Mouse (Mus musculus): ENCODE results near the gene Ccpg1. TPM values are rescaled to one million over a fixed set of nuclear protein-coding genes. Genes with fewer than 3 reads are reported as not detected.

The Ccpg1 gene
- total RNA-seq, 2 experiments from 2014 or later = 6.8 to 19.4 TPM

GRCm38 (mm10) chr9:72988706-72989105, 3.5 kb downstream of the Ccpg1 start:
- no peak for ATAC-seq (replicated peaks; ENCODE audit: low FRiP score, low TSS enrichment, poor library complexity, severe bottlenecking)

GRCm38 (mm10) chr9:72991420-72991819, 6.2 kb downstream of the Ccpg1 start:
- ATAC-seq (replicated peaks; ENCODE audit: low FRiP score, low TSS enrichment, poor library complexity, severe bottlenecking) = no peak

GRCm38 (mm10) chr9:72992576-72992975, 7.3 kb downstream of the Ccpg1 start:
- no peak for ATAC-seq (replicated peaks; ENCODE audit: low FRiP score, low TSS enrichment, poor library complexity, severe bottlenecking)

- no peak for ATAC-seq (replicated peaks; ENCODE audit: low FRiP score, low TSS enrichment, poor library complexity, severe bottlenecking)
These were observed 10.9 kb downstream of the Ccpg1 start for GRCm38 (mm10) chr9:72996167-72996566.

DNA sequence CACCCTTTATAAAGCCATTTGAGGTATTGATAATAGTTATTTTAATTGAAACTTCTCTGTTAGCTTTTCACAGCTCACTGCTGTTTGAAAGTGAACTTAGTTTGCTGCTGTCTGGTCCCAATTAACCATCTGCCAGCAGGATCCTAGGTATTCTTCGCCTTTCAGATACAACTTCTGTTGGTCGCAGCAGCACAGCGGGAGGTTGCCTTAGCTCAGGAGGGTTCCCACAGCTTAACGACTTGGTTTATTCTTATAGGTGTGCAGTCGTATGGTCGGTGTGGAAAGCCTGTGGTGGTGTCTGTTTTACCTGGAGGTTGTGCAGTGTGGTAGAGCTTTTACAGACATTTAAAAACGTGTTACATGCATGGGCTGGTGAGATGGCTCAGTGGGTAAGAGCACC, 11.6 kb downstream of the Ccpg1 start:
- ATAC-seq (replicated peaks; ENCODE audit: low FRiP score, low TSS enrichment, poor library complexity, severe bottlenecking) = no peak

DNA sequence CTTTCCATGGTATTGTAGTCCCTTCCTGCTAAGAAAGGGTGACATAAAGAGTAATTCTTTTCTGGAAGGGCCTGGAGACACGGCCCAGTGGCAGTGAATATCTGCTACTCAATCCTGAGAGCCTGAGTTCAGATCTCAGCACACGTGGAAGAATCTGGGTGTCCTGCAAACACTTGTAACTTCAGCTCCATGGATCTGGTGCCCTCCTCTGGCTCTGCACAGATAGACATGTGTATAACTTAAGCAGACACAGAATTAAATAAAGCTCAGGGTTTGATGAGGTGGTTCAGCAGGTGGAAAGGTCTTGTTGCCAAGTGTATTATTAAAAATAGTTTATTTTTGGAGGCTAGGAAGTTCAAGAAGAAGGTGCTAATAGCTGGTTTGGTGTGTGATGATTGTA, 15.3 kb downstream of the Ccpg1 start:
- ATAC-seq (replicated peaks; ENCODE audit: low FRiP score, low TSS enrichment, poor library complexity, severe bottlenecking) = no peak

DNA sequence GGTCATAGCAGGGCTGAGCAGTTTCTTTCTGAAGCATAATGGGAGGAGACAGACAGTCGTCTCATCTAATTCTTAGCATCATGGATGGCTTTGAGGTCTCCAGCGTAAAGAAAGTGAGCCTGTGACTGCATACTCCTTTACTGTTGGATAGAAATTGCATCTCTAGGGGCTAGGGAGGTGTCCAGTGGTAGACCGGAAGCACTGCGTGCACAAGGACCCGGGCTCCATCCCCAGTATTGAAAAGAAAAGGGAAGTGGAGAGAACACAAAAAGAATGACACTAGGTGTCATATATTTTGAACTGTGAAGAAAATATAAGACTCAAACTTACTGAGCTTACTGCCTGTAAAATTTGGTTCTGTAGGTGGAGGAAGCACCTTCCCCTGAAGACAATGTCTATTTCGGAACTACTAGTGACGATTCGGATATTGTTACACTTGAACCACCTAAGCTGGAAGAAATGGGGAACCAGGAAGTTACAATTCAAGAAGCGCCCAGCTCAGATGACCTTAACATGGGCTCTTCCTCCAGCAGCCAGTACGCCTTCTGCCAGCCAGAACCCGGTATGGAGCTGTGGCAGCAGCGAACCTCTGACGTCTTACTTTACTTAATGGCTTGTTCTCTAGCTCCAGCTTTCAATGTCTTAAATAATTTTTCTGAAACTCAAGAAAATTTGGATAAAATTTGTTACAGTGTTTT, 16.2 kb downstream of the Ccpg1 start:
- ATAC-seq (replicated peaks; ENCODE audit: low FRiP score, low TSS enrichment, poor library complexity, severe bottlenecking) = no peak

DNA sequence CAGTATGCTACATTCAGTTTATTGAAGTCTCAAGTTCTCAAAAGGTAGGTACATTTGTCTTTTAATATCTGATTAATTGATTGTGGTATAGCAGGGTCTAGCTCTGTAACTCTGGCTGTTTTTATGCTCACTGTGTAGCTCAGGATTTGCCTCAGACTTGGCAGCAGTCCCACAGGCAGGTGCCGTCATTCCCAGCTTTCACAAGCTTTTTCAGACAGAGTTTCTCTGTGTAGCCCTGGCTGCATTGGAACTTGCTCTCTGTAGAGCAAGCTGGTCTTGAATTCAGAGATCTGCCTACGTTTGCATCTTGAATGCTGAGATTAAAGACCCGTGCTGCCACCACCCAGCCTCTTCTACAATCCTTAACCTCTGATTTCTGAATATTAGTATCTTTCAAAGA, 16.9 kb downstream of the Ccpg1 start:
- ATAC-seq (replicated peaks; ENCODE audit: low FRiP score, low TSS enrichment, poor library complexity, severe bottlenecking) = no peak

DNA sequence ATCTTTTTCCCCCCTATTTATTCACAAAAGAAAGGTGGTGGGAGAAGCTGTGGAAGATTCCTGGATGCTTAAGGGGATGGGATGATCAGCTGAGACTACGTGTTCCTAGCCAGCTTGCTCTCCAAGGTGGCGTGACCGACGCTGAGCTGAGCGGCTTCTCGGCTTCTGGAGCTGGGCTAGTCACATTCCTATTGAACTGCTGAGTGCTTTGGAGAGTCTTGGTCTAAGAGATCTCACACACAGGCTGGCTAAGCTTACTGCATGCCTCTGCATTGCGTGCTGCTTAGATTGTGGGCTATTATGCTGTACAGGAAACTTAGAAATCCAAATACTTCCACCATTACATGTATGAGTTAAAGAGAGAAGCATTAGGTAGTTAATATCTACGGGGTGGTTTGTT, 18.8 kb downstream of the Ccpg1 start:
- no peak for ATAC-seq (replicated peaks; ENCODE audit: low FRiP score, low TSS enrichment, poor library complexity, severe bottlenecking)

- ATAC-seq (replicated peaks; ENCODE audit: low FRiP score, low TSS enrichment, poor library complexity, severe bottlenecking) = no peak
These were observed 19.9 kb downstream of the Ccpg1 start for GRCm38 (mm10) chr9:73005106-73005505.

DNA sequence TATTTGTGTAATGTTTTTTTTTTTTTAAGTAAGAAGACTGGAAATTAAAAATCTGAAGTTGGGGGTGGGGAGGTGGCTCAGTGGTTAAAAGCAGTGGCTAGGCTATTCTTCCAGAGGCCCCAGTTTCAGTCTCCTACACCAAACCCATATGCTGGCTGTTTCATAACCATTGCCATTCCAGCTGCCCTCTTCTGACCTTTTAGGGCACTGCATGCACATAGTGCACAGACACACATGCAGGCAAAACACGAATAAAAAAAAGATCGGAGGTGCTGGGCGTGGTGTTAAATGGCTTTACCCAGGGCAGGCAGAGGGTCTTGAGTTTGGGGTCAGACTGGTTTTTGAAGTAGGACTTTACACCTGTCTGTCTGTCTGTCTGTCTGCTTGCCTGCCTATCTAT, 20.9 kb downstream of the Ccpg1 start:
- peak; percentile 57; the same call in 1 of the 2 replicates for ATAC-seq (replicated peaks; ENCODE audit: low FRiP score, low TSS enrichment, poor library complexity, severe bottlenecking)

GRCm38 (mm10) chr9:73008384-73008783, 23.2 kb downstream of the Ccpg1 start:
- ATAC-seq (replicated peaks; ENCODE audit: low FRiP score, low TSS enrichment, poor library complexity, severe bottlenecking) = no peak

DNA sequence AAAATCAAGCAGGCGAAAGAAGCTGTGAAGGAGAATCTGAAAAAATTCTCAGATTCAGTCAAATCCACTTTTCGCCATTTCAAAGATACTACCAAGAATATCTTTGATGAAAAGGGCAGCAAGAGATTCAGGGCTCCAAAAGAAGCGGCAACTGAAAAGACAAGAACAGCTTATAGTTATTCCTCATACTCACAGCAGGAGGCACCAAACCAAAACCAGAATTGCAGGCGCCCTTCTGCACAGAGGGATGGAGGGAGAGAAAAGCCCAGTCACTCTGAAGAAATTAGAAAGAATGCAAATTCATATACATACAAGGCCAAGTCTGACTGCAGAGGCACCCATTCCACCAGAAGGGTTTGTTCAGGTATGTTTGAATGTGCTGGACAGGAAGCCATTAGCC, 27.4 kb downstream of the Ccpg1 start:
- no peak for ATAC-seq (replicated peaks; ENCODE audit: low FRiP score, low TSS enrichment, poor library complexity, severe bottlenecking)

- ATAC-seq (replicated peaks; ENCODE audit: low FRiP score, low TSS enrichment, poor library complexity, severe bottlenecking) = no peak
These were observed 29.5 kb downstream of the Ccpg1 start for GRCm38 (mm10) chr9:73014724-73015123.

- no peak for ATAC-seq (replicated peaks; ENCODE audit: low FRiP score, low TSS enrichment, poor library complexity, severe bottlenecking)
These were observed 34.6 kb downstream of the Ccpg1 start for GRCm38 (mm10) chr9:73019841-73020240.

DNA sequence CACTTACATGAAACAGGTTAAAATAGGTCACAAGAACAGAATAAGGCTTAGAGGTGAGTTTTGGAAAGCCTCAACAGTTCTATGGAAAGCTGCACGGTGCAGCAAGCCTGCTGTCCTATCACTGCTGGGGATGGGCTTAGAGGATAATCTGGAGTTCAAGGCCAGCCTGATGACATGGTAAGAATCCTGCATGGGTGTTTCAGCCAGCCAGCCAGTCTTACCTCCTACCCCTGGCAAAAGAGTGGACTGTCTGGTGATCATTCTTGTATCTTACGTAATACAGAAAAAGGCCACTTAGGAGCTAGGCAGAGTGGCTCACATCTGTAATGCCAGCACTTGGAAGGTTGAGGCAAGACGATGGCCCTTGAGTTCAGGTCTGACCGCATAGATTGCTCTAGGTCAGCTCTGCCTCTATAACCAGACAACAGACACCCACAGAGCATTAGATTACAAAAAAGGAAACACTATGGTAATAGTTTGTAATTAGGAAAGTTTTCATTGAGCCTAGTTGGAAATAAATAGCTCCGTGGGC, 35.4 kb downstream of the Ccpg1 start:
- ATAC-seq (replicated peaks; ENCODE audit: low FRiP score, low TSS enrichment, poor library complexity, severe bottlenecking) = no peak

- no peak for ATAC-seq (replicated peaks; ENCODE audit: low FRiP score, low TSS enrichment, poor library complexity, severe bottlenecking)
These were observed 40.8 kb downstream of the Ccpg1 start for GRCm38 (mm10) chr9:73025818-73026636.

DNA sequence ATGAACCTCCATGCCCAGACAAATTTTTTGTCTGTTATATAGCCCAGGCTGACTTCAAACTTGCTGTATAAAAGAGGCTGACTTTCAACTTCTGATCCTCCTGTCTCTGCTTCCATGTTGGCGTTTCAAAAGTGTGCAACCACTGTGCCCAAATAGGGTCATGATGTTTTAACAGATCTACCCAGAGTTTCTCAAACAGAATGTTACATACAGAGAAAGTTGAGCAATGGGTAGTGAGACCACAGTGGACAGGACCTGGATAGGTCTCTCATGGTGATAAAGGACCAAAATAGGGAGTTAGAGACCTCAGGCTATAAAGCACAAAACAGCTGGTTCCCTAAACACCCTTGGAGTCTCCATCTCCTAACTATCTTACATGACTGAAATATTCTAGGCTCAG, 45.2 kb downstream of the Ccpg1 start:
- no peak for ATAC-seq (replicated peaks; ENCODE audit: low FRiP score, low TSS enrichment, poor library complexity, severe bottlenecking)

- no peak for ATAC-seq (replicated peaks; ENCODE audit: low FRiP score, low TSS enrichment, poor library complexity, severe bottlenecking)
These were observed 46.2 kb downstream of the Ccpg1 start for GRCm38 (mm10) chr9:73031421-73031820.

DNA sequence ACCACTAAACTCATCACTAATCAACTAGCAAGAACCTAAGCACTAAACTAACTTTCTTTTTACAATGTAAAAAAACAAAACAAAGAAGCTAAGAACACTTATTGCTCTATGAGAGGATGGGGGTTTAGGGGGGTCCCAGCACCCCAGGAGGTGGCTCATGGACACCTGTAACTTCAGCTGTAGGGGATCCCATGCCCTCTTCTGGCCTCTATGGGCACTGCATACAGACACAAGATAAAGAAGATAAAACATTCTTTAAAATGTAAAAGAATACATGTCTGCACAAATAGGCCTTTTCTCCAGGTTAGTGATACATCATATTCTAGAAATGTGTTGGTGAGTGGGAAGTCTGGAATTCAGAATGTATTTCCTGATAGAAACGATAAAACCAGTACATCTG, 48.2 kb downstream of the Ccpg1 start:
- ATAC-seq (replicated peaks; ENCODE audit: low FRiP score, low TSS enrichment, poor library complexity, severe bottlenecking) = 0 out of 2 replicates have a peak, but pooled peaks have one; percentile 57
